Mouse (Mus musculus) thymus, adult 2 months (tissue): Measurements from ENCODE around the gene Usp2. TPM values are rescaled to one million over a fixed set of nuclear protein-coding genes. Genes with fewer than 3 reads are reported as not detected.

Experiments used
- DNase-seq: peaks from one replicate; pipeline ENCODE4 v3.0.0; 2021
- H3K27ac ChIP-seq: fragments of 200-500 bp; 2 replicates; pipeline ENCODE4 v1.5.1; 2012; ENCODE audit warnings: low read length, control low read depth; ENCODE audit not compliant: control insufficient read depth, insufficient read depth
- H3K27me3 ChIP-seq: fragments of 200-500 bp; 2 replicates; pipeline ENCODE4 v1.6.1; 2012; ENCODE audit warnings: mild to moderate bottlenecking, low read length, moderate library complexity, mixed read lengths; ENCODE audit not compliant: control insufficient read depth, insufficient read depth
- H3K36me3 ChIP-seq: fragments of 200-500 bp; 2 replicates; pipeline ENCODE4 v1.6.1; 2012; ENCODE audit warnings: mild to moderate bottlenecking, low read length, moderate library complexity; ENCODE audit not compliant: control insufficient read depth, insufficient read depth
- H3K4me1 ChIP-seq: fragments of 200-500 bp; replicated peaks from 2 replicates; pipeline ENCODE4 v1.6.1; 2012; ENCODE audit warnings: low read length; ENCODE audit not compliant: control insufficient read depth, insufficient read depth
- H3K4me3 ChIP-seq: fragments of 200-500 bp; 2 replicates; pipeline ENCODE4 v1.5.1; 2012; ENCODE audit warnings: mild to moderate bottlenecking, low read length, control low read depth, moderate library complexity; ENCODE audit not compliant: control insufficient read depth, insufficient read depth
- CTCF ChIP-seq: fragments of 200-500 bp; IDR thresholded peaks from 2 replicates; pipeline ENCODE4 v1.5.1; 2012; ENCODE audit warnings: mild to moderate bottlenecking, control low read depth, low read length, moderate library complexity, borderline replicate concordance; ENCODE audit not compliant: control insufficient read depth, poor library complexity, insufficient read depth; ENCODE audit errors: extremely low read depth
- POLR2A ChIP-seq: fragments of 200-500 bp; IDR thresholded peaks from 2 replicates; pipeline ENCODE4 v1.6.1; 2012; ENCODE audit warnings: mild to moderate bottlenecking, low read length, control low read depth, moderate library complexity; ENCODE audit not compliant: control insufficient read depth, poor library complexity, insufficient read depth; ENCODE audit errors: extremely low read depth
- WGBS: fragments of 180-500 bp; shearing (Covaris S2); methylation state at CpG from one replicate; pipeline ENCODE4 v1.1.7; 2018; 5-methylcytosine and 5-hydroxymethylcytosine counted together
- polyA plus RNA-seq: library from polyadenylated mRNA; depleted of rRNA; stranded (reverse); fragments of >200 nt; gene quantifications from 2 replicates; pipeline ENCODE4 v1.2.3, GENCODE M21; 2012

Usp2 gene
- polyA plus RNA-seq, 1 experiment, result 6.8 TPM

DNA sequence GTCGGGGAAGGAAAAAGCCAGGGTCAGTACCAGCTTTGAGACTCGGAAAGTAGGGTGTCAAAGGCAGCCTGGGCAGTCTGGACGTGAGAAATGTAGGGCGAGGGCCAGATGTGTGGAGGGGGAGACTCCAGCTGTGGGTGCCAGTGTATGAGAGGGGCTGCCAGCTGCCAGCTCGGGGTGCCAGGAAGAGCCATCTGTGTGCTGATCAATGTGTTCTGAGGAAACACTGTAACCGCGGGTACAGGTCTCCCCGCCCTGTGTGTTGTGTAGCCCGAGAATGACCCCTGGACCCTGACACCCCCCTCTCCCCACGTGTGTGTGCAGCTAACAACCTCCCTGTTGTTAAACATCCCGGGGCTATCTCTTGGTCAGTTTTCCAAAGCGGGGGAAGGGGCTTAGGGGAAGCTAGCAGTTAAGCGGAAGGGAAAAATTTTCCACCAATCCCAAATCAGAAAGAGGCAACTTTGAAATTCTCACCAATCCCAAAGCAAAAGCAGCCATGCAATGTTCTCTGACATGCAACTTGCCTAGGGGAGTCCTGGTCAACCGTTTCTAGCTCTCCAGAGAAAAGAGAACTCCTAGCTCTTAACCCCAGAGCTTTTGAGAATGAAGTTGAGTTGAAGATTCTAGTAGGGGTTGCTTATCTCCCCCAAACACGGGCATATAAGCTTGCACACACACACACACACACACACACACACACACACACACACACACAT, 579 bp downstream of the Usp2 start:
- peaks cover 25% of the 10 kb centered on the region for H3K4me1 ChIP-seq
- H3K27me3 ChIP-seq, result no peaks in the 10 kb centered on the region
- H3K36me3 ChIP-seq, result no peaks in the 10 kb centered on the region
- peak overlapping the region; percentile 69 for H3K4me3 ChIP-seq
- TF ChIP-seq CTCF, result no peak
- no peak for TF ChIP-seq POLR2A
- DNase-seq, result peak; percentile 62
- H3K27ac ChIP-seq, result no peak overlapping the region
- 12% methylated on average over 15 of the region's 15 CpGs for WGBS

DNA sequence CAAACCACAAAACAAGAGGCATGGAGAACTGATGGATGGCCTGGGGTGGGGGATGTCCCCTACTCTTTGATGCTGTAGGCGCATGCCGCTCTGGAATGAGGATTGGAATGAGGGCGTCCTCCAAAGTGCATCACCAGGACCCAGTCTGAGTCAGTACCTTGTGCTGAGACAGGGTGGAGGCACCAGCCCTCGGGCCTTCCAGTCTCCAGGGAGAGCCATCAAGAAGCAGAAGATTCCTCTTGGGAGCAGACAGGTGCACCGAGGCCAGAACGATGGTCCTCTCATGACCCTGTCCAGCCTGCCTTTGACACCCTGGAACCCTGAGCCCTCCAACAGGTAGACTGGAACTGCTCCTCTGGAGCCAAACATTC, 1.1 kb downstream of the Usp2 start:
- H3K4me3 ChIP-seq, result no peak overlapping the region
- no peaks in the 10 kb centered on the region for H3K27me3 ChIP-seq
- no peaks in the 10 kb centered on the region for H3K36me3 ChIP-seq
- H3K27ac ChIP-seq, result no peak overlapping the region
- 97% methylated on average over 6 of the region's 6 CpGs for WGBS
- no peak for DNase-seq
- no peak for TF ChIP-seq CTCF
- peaks cover 25% of the 10 kb centered on the region for H3K4me1 ChIP-seq

DNA sequence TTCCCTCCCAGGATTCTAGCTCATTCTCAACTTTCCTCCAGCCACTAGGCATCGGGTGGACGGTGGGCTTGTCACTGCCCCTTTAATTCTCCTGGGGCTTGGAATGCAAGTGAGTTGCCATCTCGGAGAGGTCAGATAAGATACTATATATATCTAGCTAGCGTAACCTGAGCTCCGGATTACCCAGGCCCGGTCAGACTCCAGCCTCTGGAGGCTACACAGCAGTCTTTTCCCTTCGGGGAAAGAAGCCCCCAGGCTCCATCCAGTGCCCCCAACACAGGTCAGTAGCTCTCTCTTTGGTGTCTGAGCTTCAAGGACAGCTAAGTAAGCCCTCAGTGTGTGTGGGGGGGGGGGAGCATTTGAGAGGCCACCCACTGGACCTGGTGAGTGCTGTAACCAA, 2.4 kb downstream of the Usp2 start:
- 90% methylated on average over 7 of the region's 7 CpGs for WGBS
- Histone ChIP-seq H3K4me3 (no peak overlapping the region), H3K27me3 (no peaks in the 10 kb centered on the region), H3K36me3 (no peaks in the 10 kb centered on the region), H3K27ac (no peak overlapping the region), H3K4me1 (peaks cover 25% of the 10 kb centered on the region)
- no peak for DNase-seq
- TF ChIP-seq CTCF (no peak), POLR2A (no peak)

DNA sequence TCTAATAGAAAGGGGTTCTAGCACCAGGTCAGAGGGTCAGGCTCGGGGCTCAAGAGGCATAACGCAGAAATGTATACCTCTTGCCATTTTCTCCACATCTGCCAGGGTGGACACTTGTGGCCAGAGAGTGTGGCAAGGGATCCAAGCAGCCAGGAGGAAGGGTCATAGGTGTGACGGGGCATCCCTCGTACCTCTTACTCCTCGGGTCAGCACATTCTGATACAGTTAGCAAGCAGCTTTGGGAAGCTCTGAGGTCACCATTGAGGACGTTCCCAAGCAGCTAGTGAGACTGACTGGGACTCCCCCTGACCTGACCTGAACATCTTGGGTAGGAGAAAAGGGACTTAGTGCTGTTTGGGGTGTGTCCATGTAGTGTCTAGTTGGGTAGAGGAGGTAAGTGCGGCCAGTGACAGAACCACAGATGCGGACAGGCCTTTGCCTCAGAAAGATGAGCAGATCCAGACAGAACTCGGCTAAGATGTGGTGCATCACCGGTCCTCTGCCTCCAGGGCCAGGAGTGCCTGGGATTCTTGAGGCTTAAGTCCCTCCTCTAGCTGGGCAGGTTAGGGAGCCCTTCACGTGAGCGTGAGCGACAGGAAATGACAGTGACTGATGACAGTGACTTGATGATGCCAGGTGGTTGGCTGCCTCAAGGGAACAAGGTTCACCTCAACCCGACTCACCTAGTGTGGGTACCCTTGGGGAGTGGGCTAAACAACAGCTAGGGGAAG, 3.5 kb downstream of the Usp2 start:
- no peak overlapping the region for H3K4me3 ChIP-seq
- WGBS, result 82% methylated on average over 14 of the region's 14 CpGs
- TF ChIP-seq CTCF, result no peak
- TF ChIP-seq POLR2A, result no peak
- H3K36me3 ChIP-seq, result no peaks in the 10 kb centered on the region
- no peak overlapping the region for H3K27ac ChIP-seq
- DNase-seq, result no peak
- peaks cover 25% of the 10 kb centered on the region for H3K4me1 ChIP-seq
- no peaks in the 10 kb centered on the region for H3K27me3 ChIP-seq

DNA sequence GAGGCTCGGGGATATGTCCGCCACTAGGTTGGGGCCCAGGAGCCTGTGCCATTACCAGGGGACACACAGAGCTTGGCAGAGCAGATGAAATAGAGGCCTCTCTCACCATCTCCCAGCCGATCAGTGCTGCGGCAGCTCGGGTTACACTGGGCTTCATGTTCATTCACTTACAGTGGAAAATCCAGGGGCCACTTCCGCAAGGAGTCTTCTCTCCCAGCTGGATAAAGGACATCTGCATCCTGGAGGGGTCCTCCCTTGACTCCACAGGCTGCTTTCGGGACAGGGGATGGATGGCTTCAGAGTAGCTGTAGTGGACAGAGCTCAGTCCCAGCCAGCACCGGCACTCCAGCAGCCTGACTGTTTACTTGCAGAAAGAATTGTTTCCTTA, 4.0 kb downstream of the Usp2 start:
- TF ChIP-seq POLR2A (no peak), CTCF (no peak)
- no peaks in the 10 kb centered on the region for H3K27me3 ChIP-seq
- H3K4me1 ChIP-seq, result peaks cover 25% of the 10 kb centered on the region
- no peak overlapping the region for H3K4me3 ChIP-seq
- H3K27ac ChIP-seq, result no peak overlapping the region
- no peaks in the 10 kb centered on the region for H3K36me3 ChIP-seq
- no peak for DNase-seq
- WGBS, result 84% methylated on average over 8 of the region's 8 CpGs

DNA sequence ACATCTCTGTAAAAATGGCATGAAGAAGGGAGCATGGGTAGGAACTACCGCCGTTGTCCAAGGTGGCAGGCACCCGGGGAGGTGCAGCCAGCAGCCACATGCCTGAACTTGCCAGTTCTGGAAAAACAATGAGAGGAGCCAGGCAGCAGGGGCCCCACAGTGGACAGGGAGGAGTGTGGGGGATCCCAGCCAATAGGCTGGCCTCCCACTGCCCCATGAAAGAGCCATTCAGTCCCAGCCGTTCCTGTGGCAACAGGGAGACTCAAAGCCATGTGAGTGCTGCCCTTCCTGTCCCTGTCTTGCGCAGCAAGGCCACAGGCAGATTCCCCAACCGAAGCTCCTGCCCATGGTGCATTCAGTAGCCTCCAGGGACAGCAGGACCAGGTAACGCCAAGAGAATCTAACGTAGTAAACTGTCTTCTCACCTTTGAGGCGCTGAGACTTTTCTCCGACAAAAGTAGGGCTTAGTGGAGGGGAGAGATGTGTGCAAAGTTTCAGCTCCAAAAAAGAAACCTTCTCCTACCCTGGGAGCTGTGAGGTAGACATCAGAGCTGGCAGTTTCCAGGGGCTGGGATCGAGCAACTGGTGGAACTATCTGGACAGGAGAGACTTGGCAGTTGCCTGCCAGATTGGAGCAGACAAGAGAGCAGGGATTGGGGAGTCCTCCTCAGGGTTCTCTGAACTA, 5.2 kb downstream of the Usp2 start:
- no peak for DNase-seq

DNA sequence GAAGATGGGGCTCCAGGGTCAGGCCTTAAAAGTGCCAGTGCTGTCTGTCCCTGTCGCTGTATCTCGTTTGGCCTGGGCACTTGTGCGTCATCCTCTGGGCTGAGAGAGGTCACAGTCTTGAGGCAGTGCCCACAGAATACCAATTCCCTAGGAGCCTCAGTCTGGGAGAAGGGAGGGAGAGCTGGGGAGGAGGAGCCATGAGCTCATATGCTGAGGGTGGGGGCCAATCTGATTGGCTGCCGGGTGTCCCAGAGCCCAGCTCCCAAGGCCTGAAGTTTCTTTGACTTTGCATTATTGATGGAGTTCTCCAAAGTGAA, 5.7 kb downstream of the Usp2 start:
- Histone ChIP-seq H3K36me3 (no peaks in the 10 kb centered on the region), H3K27ac (no peak overlapping the region), H3K4me1 (peaks cover 16% of the 10 kb centered on the region), H3K27me3 (no peaks in the 10 kb centered on the region), H3K4me3 (no peak overlapping the region)
- DNase-seq, result no peak
- WGBS, result 89% methylated on average over 4 of the region's 4 CpGs
- TF ChIP-seq CTCF (no peak), POLR2A (no peak)

More for the DNA sequence above, 5.2 kb downstream of the Usp2 start:
- Histone ChIP-seq H3K4me1 (peaks cover 21% of the 10 kb centered on the region), H3K4me3 (no peak overlapping the region), H3K27ac (no peak overlapping the region), H3K27me3 (no peaks in the 10 kb centered on the region), H3K36me3 (no peaks in the 10 kb centered on the region)
- TF ChIP-seq CTCF (no peak), POLR2A (no peak)
- 81% methylated on average over 11 of the region's 11 CpGs for WGBS
